Mouse (Mus musculus) lung, embryonic 14.5 days (tissue): ENCODE data around the gene Myt1l. TPM values are rescaled to one million over a fixed set of nuclear protein-coding genes. Genes with fewer than 3 reads are reported as not detected.

ENCODE experiments used
- ATAC-seq: fragments of 200-750 bp; cut with Nextera tagmentation; 2 replicates; pipeline ENCODE4 v1.8.0; 2017; ENCODE audit warnings: mild to moderate bottlenecking, moderate TSS enrichment, moderate library complexity; ENCODE audit not compliant: insufficient read depth
- DNase-seq: peaks from one replicate; pipeline ENCODE4 v3.0.0-alpha.2; 2015
- H3K27ac ChIP-seq: fragments of 300-500 bp; sonication (generic); 2 replicates; pipeline ENCODE4 v1.5.1; 2014; ENCODE audit warnings: low read depth, mild to moderate bottlenecking, moderate library complexity
- H3K27me3 ChIP-seq: fragments of 300-500 bp; sonication (generic); 2 replicates; pipeline ENCODE4 v1.6.1; 2014; ENCODE audit warnings: low read length, control low read depth; ENCODE audit not compliant: insufficient read depth
- H3K36me3 ChIP-seq: fragments of 300-500 bp; sonication (generic); 2 replicates; pipeline ENCODE4 v1.6.1; 2014; ENCODE audit warnings: control low read depth; ENCODE audit not compliant: insufficient read depth
- H3K4me1 ChIP-seq: fragments of 300-500 bp; sonication (generic); 2 replicates; pipeline ENCODE4 v1.6.1; 2014; ENCODE audit warnings: antibody characterized with exemption, control low read depth; ENCODE audit not compliant: insufficient read depth
- H3K4me2 ChIP-seq: fragments of 300-500 bp; sonication (generic); 2 replicates; pipeline ENCODE4 v1.6.1; 2014; ENCODE audit warnings: mild to moderate bottlenecking
- H3K4me3 ChIP-seq: fragments of 300-500 bp; sonication (generic); 2 replicates; pipeline ENCODE4 v1.5.1; 2014; ENCODE audit warnings: low read depth, low read length
- H3K9ac ChIP-seq: fragments of 300-500 bp; sonication (generic); 2 replicates; pipeline ENCODE4 v1.6.1; 2014
- H3K9me3 ChIP-seq: fragments of 300-500 bp; sonication (generic); 2 replicates; pipeline ENCODE4 v1.6.1; 2016; ENCODE audit warnings: low read depth, low read length, control low read depth
- CTCF ChIP-seq: IDR thresholded peaks from 2 replicates; pipeline ENCODE4 v1.5.1; 2016; ENCODE audit warnings: antibody characterized with exemption, low read depth
- WGBS: fragments of 180-500 bp; shearing (Covaris S2); extraction: QIAGEN DNeasy Blood & Tissue Kit; methylation state at CpG from one replicate; pipeline ENCODE4 v1.1.7; 2014; 5-methylcytosine and 5-hydroxymethylcytosine counted together
- polyA plus RNA-seq: library from polyadenylated mRNA; unstranded; fragments of >200 nt; fragmentation: Nextera tagmentation; extraction: Ambion mirVana; gene quantifications from 2 replicates; pipeline ENCODE4 v1.2.1, GENCODE M21; 2014

The Myt1l gene
- polyA plus RNA-seq, 1 experiment from 2014 or later = not detected

DNA sequence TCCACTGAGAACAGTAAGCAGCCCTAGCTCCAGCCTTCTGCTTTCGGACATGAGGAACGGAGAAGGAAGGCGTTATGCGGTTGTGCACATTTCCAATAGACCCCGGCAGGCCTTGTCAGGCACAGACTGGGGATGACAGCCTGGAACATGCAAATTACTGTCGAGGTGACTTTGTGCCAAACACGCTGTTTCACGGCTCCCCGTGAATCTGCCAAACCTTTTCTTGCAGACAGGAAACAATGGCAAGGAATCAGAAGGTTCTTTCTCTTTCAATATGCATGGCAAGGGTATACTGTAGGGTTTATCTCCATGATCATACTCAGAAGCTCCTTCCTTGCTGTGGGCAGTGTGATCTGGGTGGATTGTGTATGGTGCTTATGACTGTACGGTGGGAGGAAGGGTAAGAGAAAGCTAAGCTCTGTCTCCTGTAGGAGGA is 127.0 kb downstream of the Myt1l start:
- Histone ChIP-seq H3K27me3 (no peaks in the 10 kb centered on the region), H3K4me1 (no peaks in the 10 kb centered on the region), H3K4me3 (no peak overlapping the region), H3K9ac (no peak overlapping the region), H3K36me3 (no peaks in the 10 kb centered on the region), H3K4me2 (no peak overlapping the region), H3K27ac (no peak overlapping the region), H3K9me3 (no peaks in the 10 kb centered on the region)
- no peak for TF ChIP-seq CTCF
- ATAC-seq = no peak
- DNase-seq = no peak
- 84% methylated on average over 10 of the region's 10 CpGs for WGBS

DNA sequence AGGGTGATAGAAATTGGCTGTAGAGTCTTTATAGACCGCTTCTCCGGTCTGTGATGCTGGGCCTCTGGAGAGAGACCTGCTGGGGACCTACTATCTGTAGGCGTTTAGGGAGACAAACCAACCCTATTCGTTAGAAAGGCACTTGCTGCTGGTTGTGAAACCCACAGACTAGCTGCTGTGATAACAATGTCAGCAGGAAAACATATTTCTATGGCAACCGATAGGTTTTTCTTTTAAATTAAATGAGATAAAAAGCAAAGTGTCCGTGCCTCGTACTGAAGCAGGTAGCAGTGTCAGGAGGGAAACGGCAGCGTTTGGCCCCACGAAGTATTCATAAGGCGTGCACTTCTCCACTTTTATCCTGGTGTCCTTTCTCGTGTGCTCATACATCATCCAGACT is 127.5 kb downstream of the Myt1l start:
- 43% methylated on average over 12 of the region's 12 CpGs for WGBS
- H3K9me3 ChIP-seq = no peaks in the 10 kb centered on the region

DNA sequence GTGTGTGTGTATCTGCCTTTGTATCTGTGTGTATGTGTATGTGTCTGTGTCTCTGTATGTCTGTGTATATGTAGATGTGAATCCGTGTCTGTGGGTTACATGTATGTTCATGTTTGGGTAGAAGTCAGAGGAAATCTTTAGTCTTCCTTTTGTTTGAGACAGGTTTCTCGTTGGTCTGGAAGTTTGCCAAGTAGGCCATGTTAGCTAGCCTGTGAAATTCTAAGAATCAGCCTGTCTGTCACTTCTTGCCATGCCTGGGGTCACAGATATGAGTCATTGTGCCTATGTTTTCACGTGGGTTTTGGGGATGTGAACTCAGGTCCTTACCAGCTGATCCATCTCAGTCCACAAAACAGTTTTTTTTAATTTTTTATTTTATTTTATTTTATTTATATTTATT is 128.9 kb downstream of the Myt1l start:
- Histone ChIP-seq H3K27me3 (no peaks in the 10 kb centered on the region), H3K36me3 (no peaks in the 10 kb centered on the region), H3K4me2 (no peak overlapping the region), H3K9me3 (no peaks in the 10 kb centered on the region), H3K4me3 (no peak overlapping the region), H3K9ac (no peak overlapping the region), H3K27ac (no peak overlapping the region), H3K4me1 (no peaks in the 10 kb centered on the region)
- TF ChIP-seq CTCF = no peak
- DNase-seq (peak; percentile 23), ATAC-seq (no peak)
- 35% methylated on average over 3 of the region's 3 CpGs for WGBS

More for the DNA sequence above, 127.5 kb downstream of the Myt1l start:
- H3K4me1 ChIP-seq = no peaks in the 10 kb centered on the region
- H3K4me3 ChIP-seq = no peak overlapping the region
- H3K36me3 ChIP-seq = no peaks in the 10 kb centered on the region
- H3K9ac ChIP-seq = no peak overlapping the region
- H3K27me3 ChIP-seq = no peaks in the 10 kb centered on the region
- DNase-seq = no peak
- no peak overlapping the region for H3K27ac ChIP-seq
- no peak overlapping the region for H3K4me2 ChIP-seq
- no peak for ATAC-seq
- no peak for TF ChIP-seq CTCF

DNA sequence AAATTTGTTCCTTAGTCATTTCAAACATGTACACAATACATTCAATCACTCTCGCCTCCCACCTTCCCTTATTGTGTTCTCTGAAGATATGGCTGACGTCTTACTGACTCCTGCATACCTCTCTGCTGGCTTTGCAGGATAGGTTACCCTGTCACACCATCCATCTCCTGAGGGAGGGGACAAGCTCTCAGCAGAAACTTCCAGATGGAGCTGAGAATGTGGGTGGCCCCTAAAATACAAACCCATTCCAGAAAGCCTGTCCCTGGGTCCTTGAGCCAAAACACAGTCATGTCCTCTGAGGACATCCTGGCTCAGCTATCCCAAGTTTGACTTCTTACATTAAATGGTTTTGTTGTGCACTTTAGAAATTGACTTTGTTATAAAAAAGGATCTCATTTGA is 129.7 kb downstream of the Myt1l start:
- TF ChIP-seq CTCF = no peak
- 35% methylated on average over 2 of the region's 2 CpGs for WGBS

GRCm38 (mm10) chr12:29671984-29672383 is 143.8 kb downstream of the Myt1l start:
- Histone ChIP-seq H3K9ac (no peak overlapping the region), H3K4me3 (no peak overlapping the region), H3K27me3 (no peaks in the 10 kb centered on the region), H3K27ac (no peak overlapping the region), H3K4me1 (no peaks in the 10 kb centered on the region), H3K4me2 (no peak overlapping the region), H3K36me3 (no peaks in the 10 kb centered on the region), H3K9me3 (no peaks in the 10 kb centered on the region)
- ATAC-seq = no peak
- TF ChIP-seq CTCF = no peak
- 80% methylated on average over 7 of the region's 7 CpGs for WGBS
- DNase-seq = no peak

More for the DNA sequence above, 129.7 kb downstream of the Myt1l start:
- no peaks in the 10 kb centered on the region for H3K27me3 ChIP-seq
- H3K36me3 ChIP-seq = no peaks in the 10 kb centered on the region
- H3K4me3 ChIP-seq = no peak overlapping the region
- no peaks in the 10 kb centered on the region for H3K4me1 ChIP-seq
- H3K9me3 ChIP-seq = no peaks in the 10 kb centered on the region
- ATAC-seq = no peak
- no peak for DNase-seq
- no peak overlapping the region for H3K4me2 ChIP-seq
- H3K27ac ChIP-seq = no peak overlapping the region
- no peak overlapping the region for H3K9ac ChIP-seq

DNA sequence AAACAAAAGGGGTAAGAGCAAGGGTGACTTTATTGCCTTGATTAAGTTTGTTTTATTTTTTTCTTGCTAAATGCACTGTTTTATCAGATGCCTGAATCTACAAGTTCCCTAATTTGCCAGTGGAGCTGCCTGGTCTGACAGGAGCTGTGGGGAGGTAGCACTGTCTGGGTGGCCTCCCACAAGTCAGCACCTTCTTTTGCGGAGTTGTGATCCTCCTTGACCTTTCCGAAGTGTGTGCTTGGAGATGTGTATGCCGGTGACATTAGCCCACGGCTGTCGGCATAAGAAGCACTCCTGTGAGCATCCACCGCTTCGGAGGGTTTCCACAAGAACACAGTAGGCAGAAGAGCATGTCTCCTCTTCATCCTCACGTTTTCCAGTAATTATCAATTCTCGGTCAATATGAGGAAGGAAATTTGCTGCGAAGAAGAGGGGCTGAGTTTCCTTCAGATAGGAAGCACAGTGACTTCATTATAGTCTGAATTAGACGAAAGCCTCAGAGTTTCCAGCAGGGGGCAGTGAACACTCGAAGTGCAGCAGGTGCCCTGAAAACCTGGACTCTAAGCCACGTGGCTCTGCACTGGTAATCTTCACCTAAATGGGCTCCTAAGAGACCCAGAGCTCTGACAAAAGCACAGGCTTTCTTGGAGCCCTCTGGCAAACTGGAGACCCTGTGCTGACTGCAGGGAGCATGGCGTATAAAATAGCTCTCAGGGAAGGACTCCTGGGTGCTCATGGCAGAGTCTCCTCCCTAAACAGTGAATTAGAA is 147.6 kb downstream of the Myt1l start:
- Histone ChIP-seq H3K4me3 (no peak overlapping the region), H3K27ac (no peak overlapping the region), H3K4me2 (no peak overlapping the region), H3K9me3 (no peaks in the 10 kb centered on the region), H3K4me1 (no peaks in the 10 kb centered on the region), H3K36me3 (no peaks in the 10 kb centered on the region), H3K27me3 (no peaks in the 10 kb centered on the region), H3K9ac (no peak overlapping the region)
- ATAC-seq (no peak), DNase-seq (peak; percentile 81)
- WGBS = 33% methylated on average over 14 of the region's 14 CpGs
- TF ChIP-seq CTCF = peak; percentile 78

GRCm38 (mm10) chr12:29682384-29682783 is 154.2 kb downstream of the Myt1l start:
- ATAC-seq = no peak
- Histone ChIP-seq H3K9ac (no peak overlapping the region), H3K27me3 (no peaks in the 10 kb centered on the region), H3K9me3 (no peaks in the 10 kb centered on the region), H3K36me3 (no peaks in the 10 kb centered on the region), H3K4me3 (no peak overlapping the region), H3K4me2 (no peak overlapping the region), H3K4me1 (no peaks in the 10 kb centered on the region), H3K27ac (no peak overlapping the region)
- DNase-seq = no peak
- WGBS = 71% methylated on average over 8 of the region's 8 CpGs
- no peak for TF ChIP-seq CTCF
